Mouse (Mus musculus) heart, postnatal 25 days (tissue): ENCODE data around the gene Cmc1. TPM values are rescaled to one million over a fixed set of nuclear protein-coding genes. Genes with fewer than 3 reads are reported as not detected.
A peak's percentile ranks its signal among the peaks of the same experiment; 100 is the strongest.

Experiments
- DNase-seq: peaks from one replicate; pipeline ENCODE4 v3.0.0; 2022; ENCODE audit warnings: low spot score
- intact Hi-C: fragments of 180-260 bp; cut with DNase I; formaldehyde crosslinking; loops from one replicate; pipeline ENCODE4 v1.15.1; 2025
- total RNA-seq, 2 experiments: library from RNA; stranded (reverse); gene quantifications; 2 replicates each; pipeline ENCODE4 v1.2.3; 2021

Cmc1 gene
- total RNA-seq, 2 experiments from 2014 or later = 24.2 to 24.4 TPM

GRCm38 (mm10) chr9:118041022-118041400 lies 109.0 kb downstream of the Cmc1 start:
- peak; percentile 5 for DNase-seq
- intact Hi-C loops = loop anchor here (5.0 to 10.0 kb wide), 3 partner anchors 111 to 1614 kb away; partner anchors contain the start of gene Cmc1

- intact Hi-C loops = loop anchor here (5.0 to 10.0 kb wide), 3 partner anchors 112 to 1613 kb away; partner anchors contain the start of gene Cmc1
- DNase-seq = peak; percentile 94
These were observed 109.6 kb downstream of the Cmc1 start, which contains the start of gene Azi2 for GRCm38 (mm10) chr9:118040218-118041021. Gene Azi2 (plus strand): TSS chr9:118040499.

DNA sequence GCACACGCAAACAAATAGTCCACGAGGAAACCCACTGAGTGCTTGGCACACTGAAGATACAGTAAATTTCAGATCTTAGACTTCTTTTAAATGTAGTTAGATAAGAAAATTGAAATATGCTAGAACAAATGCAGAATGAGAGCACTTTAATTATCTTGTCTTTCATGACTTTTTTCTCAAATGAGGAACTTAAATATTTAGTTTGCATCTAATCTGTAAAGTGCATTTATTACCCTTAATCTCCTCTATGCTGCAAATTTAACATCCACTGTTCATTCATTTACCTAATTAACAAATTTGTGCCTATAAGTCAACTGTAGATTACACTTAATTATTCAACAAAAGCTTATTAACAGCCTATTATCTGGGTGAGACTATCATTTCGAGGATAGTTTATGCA lies 115.0 kb downstream of the Cmc1 start:
- intact Hi-C loops = no loop called here
- DNase-seq = no peak

- intact Hi-C loops = no loop called here
- no peak for DNase-seq
These were observed 118.3 kb downstream of the Cmc1 start for GRCm38 (mm10) chr9:118031694-118032093.

DNA sequence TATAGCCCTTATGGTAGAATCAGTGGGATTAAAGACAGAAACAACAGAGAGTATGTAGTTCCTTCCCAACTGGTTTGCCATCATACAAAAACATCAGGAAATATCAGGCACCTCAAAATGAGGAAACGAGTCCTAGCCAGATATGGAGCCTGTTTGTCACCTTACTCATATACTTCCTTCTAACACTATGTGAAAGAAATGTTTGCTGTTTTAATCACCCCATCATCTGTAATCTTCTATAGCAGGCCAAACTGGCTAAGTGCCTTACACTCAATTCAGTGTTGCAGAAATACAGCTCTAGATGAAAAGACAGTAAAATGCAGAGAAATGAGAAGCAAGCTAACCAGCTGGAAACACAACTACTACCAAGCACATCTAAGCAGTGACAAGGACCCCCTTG lies 119.7 kb downstream of the Cmc1 start:
- intact Hi-C loops = no loop called here
- DNase-seq = no peak

DNA sequence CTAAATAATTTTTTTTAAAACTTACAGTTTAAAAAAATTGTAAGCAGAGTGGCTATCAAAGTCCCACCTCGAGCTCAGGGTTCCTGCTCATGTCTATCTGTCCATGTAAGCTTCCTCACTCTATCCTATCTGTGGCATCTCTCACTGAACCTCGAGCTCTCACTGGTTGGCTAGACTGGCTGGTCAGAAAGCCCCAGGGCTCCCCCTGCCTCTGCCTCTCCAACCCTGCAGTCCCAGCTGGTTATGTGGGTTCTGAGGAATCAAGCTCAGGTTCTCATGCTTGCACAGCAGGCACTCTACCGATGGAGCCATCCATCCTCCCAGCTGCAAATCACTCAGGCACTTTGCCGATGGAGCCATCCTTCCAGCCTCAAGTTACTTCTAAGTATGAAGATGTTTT lies 120.5 kb downstream of the Cmc1 start:
- DNase-seq = no peak
- intact Hi-C loops = no loop called here

GRCm38 (mm10) chr9:118024966-118025365 lies 125.0 kb downstream of the Cmc1 start:
- no peak for DNase-seq
- intact Hi-C loops = no loop called here

Other genes with a start within 250 kb of the Cmc1 start
- 10 to 100 TPM; 64.6 to 76.2 TPM for gene Azi2, start 109.7 kb downstream of the Cmc1 start, total RNA-seq